In the genomic region with DNA sequence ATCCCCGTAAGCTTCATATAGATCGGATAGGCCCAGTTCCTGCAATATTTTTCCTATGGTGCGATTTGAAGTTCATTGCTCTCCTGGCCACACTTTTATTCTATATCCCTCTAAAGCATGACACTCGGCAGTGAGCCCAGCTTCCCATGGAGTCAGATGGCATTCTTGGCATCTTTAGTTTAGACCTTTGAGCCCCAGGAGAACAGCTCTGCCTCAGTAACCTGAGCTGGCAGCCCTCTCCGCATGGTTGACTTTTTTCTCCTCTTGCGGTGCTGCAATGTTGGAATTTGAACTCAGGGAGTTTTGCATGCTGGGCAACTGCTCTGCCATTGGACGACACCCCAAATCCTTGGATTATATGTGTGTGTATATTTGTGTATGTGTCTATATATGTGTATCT, we compare ENCODE assay signal across 18 mouse cellular contexts.
DNase-seq lines count a peak whose midpoint lies in the region; ATAC-seq and TF ChIP-seq lines count a peak whose summit lies in the region.
"Had no signal": no experiment of that assay in that cellular context is flagged by ENCODE, and none has a peak within 500 bp of the region (broad histone marks: within the 10 kb centered on the region; RNA-seq: fewer than 3 reads in every experiment).

No protein-coding gene starts in this region.

- 39% methylated on average over 7 of the region's 7 CpGs for WGBS in cerebellum, adult 2 months
- 48% methylated on average over 7 of the region's 7 CpGs for WGBS in embryonic facial prominence, embryonic 14.5 days
- 43% methylated on average over 7 of the region's 7 CpGs for WGBS in kidney, embryonic 16.5 days
- WGBS in midbrain, embryonic 16.5 days: 72% methylated on average over 7 of the region's 7 CpGs

- H3K4me2 ChIP-seq in embryonic facial prominence, embryonic 14.5 days (ENCODE audit: low read depth, low read length): no peak overlapping the region
- H3K4me2 ChIP-seq in kidney, embryonic 16.5 days (replicated peaks; ENCODE audit: low read depth, low read length): no peak overlapping the region
- no peak overlapping the region for H3K4me2 ChIP-seq in midbrain, embryonic 16.5 days (ENCODE audit: low read length)
- H3K4me2 ChIP-seq: embryonic facial prominence, embryonic 12.5 days; limb, embryonic 15.5 days; neural tube, embryonic 13.5 days had no signal

- H3K27ac ChIP-seq in cerebellum, adult 2 months (ENCODE audit: insufficient read depth, low read length): no peak overlapping the region
- no peak overlapping the region for H3K27ac ChIP-seq in embryonic facial prominence, embryonic 14.5 days (replicated peaks; ENCODE audit: low read depth, low read length)
- peak overlapping the region; percentile 70; the same call in 1 of the 2 replicates for H3K27ac ChIP-seq in kidney, embryonic 16.5 days (ENCODE audit: low read length)
- H3K27ac ChIP-seq in midbrain, embryonic 16.5 days (ENCODE audit: low read length): no peak overlapping the region
- H3K27ac ChIP-seq: embryonic facial prominence, embryonic 12.5 days; gastrocnemius, adult 2 months; heart, adult 2 months; limb, embryonic 15.5 days; midbrain, embryonic 10.5 days; neural tube, embryonic 13.5 days had no signal

- H3K4me1 ChIP-seq in cerebellum, adult 2 months (ENCODE audit: control insufficient read depth, insufficient read depth, low read length): peaks cover 42% of the 10 kb centered on the region
- H3K4me1 ChIP-seq in embryonic facial prominence, embryonic 14.5 days (ENCODE audit: control insufficient read depth, insufficient read depth, low read length): peaks cover 11% of the 10 kb centered on the region; the same call in 1 of the 2 replicates
- peaks cover 26% of the 10 kb centered on the region for H3K4me1 ChIP-seq in kidney, embryonic 16.5 days (ENCODE audit: insufficient read depth, low read length)
- peaks cover 4% of the 10 kb centered on the region for H3K4me1 ChIP-seq in midbrain, embryonic 16.5 days (ENCODE audit: control insufficient read depth, insufficient read depth, low read length)

- peak; percentile 70; the same call in 1 of the 2 replicates for ATAC-seq in embryonic facial prominence, embryonic 14.5 days (ENCODE audit: low read depth)
- peak; percentile 65 for ATAC-seq in kidney, embryonic 16.5 days (ENCODE audit: low FRiP score, low TSS enrichment)
- ATAC-seq in midbrain, embryonic 16.5 days: no peak
- ATAC-seq: CD4-positive, CD25-positive, alpha-beta regulatory T cell, adult 4 months had no signal

- H3K4me3 ChIP-seq in cerebellum, adult 2 months (replicated peaks; ENCODE audit: insufficient read depth, low read depth, low read length): no peak overlapping the region
- no peak overlapping the region for H3K4me3 ChIP-seq in embryonic facial prominence, embryonic 14.5 days (ENCODE audit: low read depth, low read length)
- H3K4me3 ChIP-seq in kidney, embryonic 16.5 days (ENCODE audit: low read length): no peak overlapping the region
- no peak overlapping the region for H3K4me3 ChIP-seq in midbrain, embryonic 16.5 days (ENCODE audit: low read depth, low read length)
- H3K4me3 ChIP-seq: embryonic facial prominence, embryonic 12.5 days; gastrocnemius, adult 2 months; heart, adult 2 months; limb, embryonic 15.5 days; midbrain, embryonic 10.5 days; neural tube, embryonic 13.5 days had no signal

- no peaks in the 10 kb centered on the region for H3K27me3 ChIP-seq in cerebellum, adult 2 months (ENCODE audit: control insufficient read depth, insufficient read depth, low read length)
- no peaks in the 10 kb centered on the region for H3K27me3 ChIP-seq in embryonic facial prominence, embryonic 14.5 days (replicated peaks; ENCODE audit: control insufficient read depth, insufficient read depth, low read length)
- H3K27me3 ChIP-seq in kidney, embryonic 16.5 days (ENCODE audit: insufficient read depth, low read length): no peaks in the 10 kb centered on the region
- no peaks in the 10 kb centered on the region for H3K27me3 ChIP-seq in midbrain, embryonic 16.5 days (ENCODE audit: control insufficient read depth, insufficient read depth, low read depth, low read length)
- H3K27me3 ChIP-seq: embryonic facial prominence, embryonic 12.5 days had no signal

- intact Hi-C loops in gastrocnemius, postnatal 36 days (cut with DNase I): no loop called here

- TF ChIP-seq CTCF in cerebellum, adult 2 months (IDR thresholded peaks at IDR 0.05; ENCODE audit: borderline replicate concordance, insufficient read depth, low read depth, low read length): no peak

- H3K9ac ChIP-seq in embryonic facial prominence, embryonic 14.5 days (ENCODE audit: low read depth, low read length): no peak overlapping the region
- H3K9ac ChIP-seq in kidney, embryonic 16.5 days (replicated peaks; ENCODE audit: low read length): no peak overlapping the region
- no peak overlapping the region for H3K9ac ChIP-seq in midbrain, embryonic 16.5 days (ENCODE audit: low read depth, low read length)
- H3K9ac ChIP-seq: embryonic facial prominence, embryonic 12.5 days; limb, embryonic 15.5 days; neural tube, embryonic 13.5 days had no signal

- no peaks in the 10 kb centered on the region for H3K36me3 ChIP-seq in embryonic facial prominence, embryonic 14.5 days (ENCODE audit: control insufficient read depth, insufficient read depth, low read length)
- no peaks in the 10 kb centered on the region for H3K36me3 ChIP-seq in kidney, embryonic 16.5 days (ENCODE audit: insufficient read depth, low read length)
- H3K36me3 ChIP-seq in midbrain, embryonic 16.5 days (ENCODE audit: control insufficient read depth, insufficient read depth, low read length): no peaks in the 10 kb centered on the region
- H3K36me3 ChIP-seq: embryonic facial prominence, embryonic 12.5 days; G1E; limb, embryonic 15.5 days; midbrain, embryonic 10.5 days; neural tube, embryonic 13.5 days had no signal

- no peaks in the 10 kb centered on the region for H3K9me3 ChIP-seq in embryonic facial prominence, embryonic 14.5 days (ENCODE audit: control insufficient read depth, low read length)
- H3K9me3 ChIP-seq in kidney, embryonic 16.5 days (ENCODE audit: low read length): peaks cover 4% of the 10 kb centered on the region; the same call in 1 of the 2 replicates
- H3K9me3 ChIP-seq in midbrain, embryonic 16.5 days (replicated peaks; ENCODE audit: control insufficient read depth, low read length, poor library complexity, severe bottlenecking): no peaks in the 10 kb centered on the region
- H3K9me3 ChIP-seq: embryonic facial prominence, embryonic 12.5 days; limb, embryonic 15.5 days; midbrain, embryonic 10.5 days; neural tube, embryonic 13.5 days had no signal

- peak; percentile 31 for DNase-seq in cerebellum, adult 11 months
- DNase-seq in cerebellum, postnatal 4 days (ENCODE audit: low spot score in 2 of 2): no peak
- DNase-seq in cerebellum, adult 2 months: peak; percentile 66 to 77
- peak; percentile 83 for DNase-seq in embryonic facial prominence, embryonic 14.5 days (ENCODE audit: low spot score)
- no peak for DNase-seq in gastrocnemius, postnatal 36 days
- DNase-seq in ovary, postnatal 10 days (ENCODE audit: low spot score): no peak
- DNase-seq: gastrocnemius, adult 2 months; heart, adult 2 months; lung, adult 18-20 months; lung, postnatal 36 days had no signal

- TF ChIP-seq POLR2A in cerebellum, adult 2 months (IDR thresholded peaks at IDR 0.05; ENCODE audit: borderline replicate concordance, insufficient read depth, low read length): no peak

Comparison
In these comparisons a context has a peak if more than half of its experiments do, and no peak if none do; other contexts are left out.
1. DNase-seq: peak in cerebellum, adult 11 months (single experiment), cerebellum, adult 2 months (2 of 2) and embryonic facial prominence, embryonic 14.5 days (single experiment); none in cerebellum, postnatal 4 days (0 of 2), gastrocnemius, postnatal 36 days (0 of 2) and ovary, postnatal 10 days (single experiment).